Mouse (Mus musculus) small intestine, adult 2 months (tissue): ENCODE measurements around the gene Uqcc2.

ENCODE experiments used
- CTCF ChIP-seq: fragments of 200-500 bp; IDR thresholded peaks from 2 replicates; pipeline ENCODE4 v1.5.1; 2012; ENCODE audit warnings: low read depth, mild to moderate bottlenecking, control low read depth, inconsistent platforms, low read length, moderate library complexity, mixed read lengths; ENCODE audit not compliant: insufficient replicate concordance, insufficient read length; ENCODE audit errors: extremely low read depth
- POLR2A ChIP-seq: fragments of 200-500 bp; IDR thresholded peaks from 2 replicates; pipeline ENCODE4 v1.6.1; 2012; ENCODE audit warnings: low read depth, mild to moderate bottlenecking, control low read depth, inconsistent platforms, low read length, moderate library complexity

GRCm38 (mm10) chr17:27129819-27130218 is 3.9 kb downstream of the Uqcc2 start:
- TF ChIP-seq POLR2A = no peak
- no peak for TF ChIP-seq CTCF
